Mouse (Mus musculus) limb, embryonic 14.5 days (tissue): Measurements from ENCODE around the gene St6galnac1. TPM values are rescaled to one million over a fixed set of nuclear protein-coding genes. Genes with fewer than 3 reads are reported as not detected.

Source experiments
- ATAC-seq: fragments of 200-750 bp; cut with Nextera tagmentation; 2 replicates; pipeline ENCODE4 v1.8.0; 2017; ENCODE audit warnings: low read depth, moderate number of reproducible peaks, moderate TSS enrichment; ENCODE audit not compliant: low FRiP score
- DNase-seq: peaks from one replicate; pipeline ENCODE4 v3.0.0-alpha.2; 2015; ENCODE audit warnings: low spot score
- H3K27ac ChIP-seq: fragments of 300-500 bp; sonication (generic); replicated peaks from 2 replicates; pipeline ENCODE4 v1.5.1; 2014; ENCODE audit warnings: low read depth, mild to moderate bottlenecking, low read length, moderate library complexity, mixed read lengths
- H3K27me3 ChIP-seq: fragments of 300-500 bp; sonication (generic); 2 replicates; pipeline ENCODE4 v1.6.1; 2014; ENCODE audit warnings: low read length, mixed read lengths; ENCODE audit not compliant: control insufficient read depth, insufficient read depth
- H3K36me3 ChIP-seq: fragments of 300-500 bp; sonication (generic); 2 replicates; pipeline ENCODE4 v1.6.1; 2014; ENCODE audit warnings: mild to moderate bottlenecking, low read length, moderate library complexity, mixed read lengths; ENCODE audit not compliant: control insufficient read depth, insufficient read depth
- H3K4me1 ChIP-seq: fragments of 300-500 bp; sonication (generic); 2 replicates; pipeline ENCODE4 v1.6.1; 2014; ENCODE audit warnings: antibody characterized with exemption, low read length, mixed read lengths; ENCODE audit not compliant: control insufficient read depth, insufficient read depth
- H3K4me2 ChIP-seq: fragments of 300-500 bp; sonication (generic); replicated peaks from 2 replicates; pipeline ENCODE4 v1.6.1; 2014; ENCODE audit warnings: low read depth, mild to moderate bottlenecking, low read length, moderate library complexity; ENCODE audit not compliant: severe bottlenecking
- H3K4me3 ChIP-seq: fragments of 300-500 bp; sonication (generic); replicated peaks from 2 replicates; pipeline ENCODE4 v1.5.1; 2014; ENCODE audit warnings: low read length
- H3K9ac ChIP-seq: fragments of 300-500 bp; sonication (generic); 2 replicates; pipeline ENCODE4 v1.6.1; 2014; ENCODE audit warnings: mild to moderate bottlenecking, low read depth, low read length, moderate library complexity; ENCODE audit not compliant: severe bottlenecking
- H3K9me3 ChIP-seq: fragments of 300-500 bp; sonication (generic); 2 replicates; pipeline ENCODE4 v1.6.1; 2016; ENCODE audit warnings: low read length; ENCODE audit not compliant: control insufficient read depth
- POLR2A ChIP-seq: fragments of 200-500 bp; IDR thresholded peaks from 2 replicates; pipeline ENCODE4 v1.8.0; 2012; ENCODE audit warnings: inconsistent platforms, mild to moderate bottlenecking, moderate library complexity, borderline replicate concordance; ENCODE audit not compliant: insufficient read depth, insufficient read length; ENCODE audit errors: extremely low read depth
- WGBS: fragments of 180-500 bp; shearing (Covaris S2); extraction: QIAGEN DNeasy Blood & Tissue Kit; methylation state at CpG from one replicate; pipeline ENCODE4 v1.1.7; 2014; 5-methylcytosine and 5-hydroxymethylcytosine counted together
- polyA plus RNA-seq, 2 experiments: library from polyadenylated mRNA; depleted of rRNA in 1 of 2; stranded (reverse) in 1 of 2; unstranded in 1 of 2; fragments of >200 nt; fragmentation: Nextera tagmentation in 1 of 2; extraction: Ambion mirVana in 1 of 2; gene quantifications; 2 replicates each; pipeline versions ENCODE4 v1.2.1 to v1.2.3; 2012 to 2014

Gene St6galnac1
- polyA plus RNA-seq, 2 experiments, result not detected

- no peaks in the 10 kb centered on the region for H3K36me3 ChIP-seq
- peaks cover 43% of the 10 kb centered on the region for H3K4me1 ChIP-seq
- H3K9ac ChIP-seq, result peak overlapping the region; percentile 47
- H3K27ac ChIP-seq, result 0 out of 2 replicates have a peak overlapping the region, but pooled peaks have one; percentile 13
- H3K4me3 ChIP-seq, result peak overlapping the region; percentile 33
- no peaks in the 10 kb centered on the region for H3K9me3 ChIP-seq
- H3K4me2 ChIP-seq, result peak overlapping the region; percentile 65
- no peak for TF ChIP-seq POLR2A
- 10% methylated on average over 30 of the region's 32 CpGs for WGBS
- H3K27me3 ChIP-seq, result no peaks in the 10 kb centered on the region
- DNase-seq (peak; percentile 70), ATAC-seq (peak; percentile 63; the same call in 1 of the 2 replicates)
Measured at GRCm38 (mm10) chr11:116810983-116811901, 35.9 kb upstream of the St6galnac1 start.

- H3K4me3 ChIP-seq, result no peak overlapping the region
- no peak overlapping the region for H3K27ac ChIP-seq
- H3K9me3 ChIP-seq, result no peaks in the 10 kb centered on the region
- no peak for TF ChIP-seq POLR2A
- H3K36me3 ChIP-seq, result no peaks in the 10 kb centered on the region
- no peaks in the 10 kb centered on the region for H3K27me3 ChIP-seq
- ATAC-seq (no peak), DNase-seq (no peak)
- peaks cover 41% of the 10 kb centered on the region for H3K4me1 ChIP-seq
- 73% methylated on average over 11 of the region's 11 CpGs for WGBS
- H3K4me2 ChIP-seq, result no peak overlapping the region
- H3K9ac ChIP-seq, result no peak overlapping the region
Measured at GRCm38 (mm10) chr11:116810528-116810927, 35.2 kb upstream of the St6galnac1 start.

- ATAC-seq (no peak), DNase-seq (no peak)
- H3K27me3 ChIP-seq, result no peaks in the 10 kb centered on the region
- H3K4me3 ChIP-seq, result no peak overlapping the region
- WGBS, result 69% methylated on average over 8 of the region's 8 CpGs
- no peaks in the 10 kb centered on the region for H3K9me3 ChIP-seq
- H3K9ac ChIP-seq, result no peak overlapping the region
- H3K36me3 ChIP-seq, result no peaks in the 10 kb centered on the region
- H3K4me1 ChIP-seq, result peaks cover 33% of the 10 kb centered on the region
- no peak for TF ChIP-seq POLR2A
- H3K4me2 ChIP-seq, result no peak overlapping the region
- no peak overlapping the region for H3K27ac ChIP-seq
Measured at GRCm38 (mm10) chr11:116809520-116809919, 34.2 kb upstream of the St6galnac1 start.

GRCm38 (mm10) chr11:116808811-116809395 lies 33.6 kb upstream of the St6galnac1 start:
- ATAC-seq (no peak), DNase-seq (no peak)
- no peak overlapping the region for H3K4me2 ChIP-seq
- no peak overlapping the region for H3K4me3 ChIP-seq
- no peaks in the 10 kb centered on the region for H3K36me3 ChIP-seq
- no peaks in the 10 kb centered on the region for H3K27me3 ChIP-seq
- 81% methylated on average over 11 of the region's 11 CpGs for WGBS
- no peak overlapping the region for H3K9ac ChIP-seq
- H3K4me1 ChIP-seq, result peaks cover 27% of the 10 kb centered on the region
- no peaks in the 10 kb centered on the region for H3K9me3 ChIP-seq
- TF ChIP-seq POLR2A, result no peak
- H3K27ac ChIP-seq, result no peak overlapping the region

- no peak for TF ChIP-seq POLR2A
- 28% methylated on average over 7 of the region's 7 CpGs for WGBS
- peak; percentile 51; the same call in 1 of the 2 replicates for ATAC-seq
Measured at GRCm38 (mm10) chr11:116807938-116808606, 32.8 kb upstream of the St6galnac1 start.

More at GRCm38 (mm10) chr11:116807938-116808606, 32.8 kb upstream of the St6galnac1 start:
- Histone ChIP-seq H3K36me3 (no peaks in the 10 kb centered on the region), H3K27me3 (no peaks in the 10 kb centered on the region), H3K4me2 (no peak overlapping the region), H3K9ac (no peak overlapping the region), H3K4me3 (no peak overlapping the region), H3K27ac (peak overlapping the region; percentile 50), H3K9me3 (no peaks in the 10 kb centered on the region), H3K4me1 (peaks cover 18% of the 10 kb centered on the region)
- DNase-seq, result peak; percentile 79
